Mouse (Mus musculus) heart, postnatal 0 days (tissue): ENCODE results near the gene Rps6ka5.

Source experiments
- CTCF ChIP-seq: IDR thresholded peaks from 2 replicates; pipeline ENCODE4 v1.5.1; 2016; ENCODE audit warnings: antibody characterized with exemption, control low read depth, low read depth
- EP300 ChIP-seq: IDR thresholded peaks from 2 replicates; pipeline ENCODE4 v1.6.1; 2016; ENCODE audit warnings: antibody characterized with exemption, low read depth

DNA sequence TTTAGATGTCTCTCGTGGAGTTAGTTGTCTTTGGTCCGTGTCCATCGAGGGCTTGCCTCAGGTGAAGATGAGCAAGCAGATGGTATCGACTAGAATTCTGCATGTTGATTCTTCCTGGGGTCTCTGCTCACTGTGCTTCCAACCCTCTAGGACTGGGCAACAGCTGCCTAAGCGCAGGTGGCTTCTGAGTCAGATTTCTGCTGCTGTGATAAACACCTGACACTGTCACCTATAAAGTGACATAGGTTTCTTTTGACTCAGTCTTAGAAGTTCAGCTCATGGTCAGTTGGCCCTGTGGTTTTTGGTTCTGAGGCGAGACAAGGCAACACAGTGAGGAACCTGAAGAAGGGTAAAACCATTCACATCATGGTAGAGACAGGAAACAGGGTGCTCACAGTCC is 43.1 kb upstream of the Rps6ka5 start:
- TF ChIP-seq CTCF (no peak), EP300 (no peak)
